Mouse (Mus musculus) heart, postnatal 10 days (tissue): Measurements from ENCODE around the gene Atp6v1g2. TPM values are rescaled to one million over a fixed set of nuclear protein-coding genes. Genes with fewer than 3 reads are reported as not detected.

Experiments used
- DNase-seq, 2 experiments: peaks; one replicate each; pipeline ENCODE4 v3.0.0; 2021
- intact Hi-C: fragments of 180-260 bp; cut with DNase I; formaldehyde crosslinking; loops from one replicate; pipeline ENCODE4 v1.15.1; 2025
- total RNA-seq, 2 experiments: library from RNA; stranded (reverse); gene quantifications; 2 replicates each; pipeline ENCODE4 v1.2.3; 2021

Gene Atp6v1g2
- 1 to 10 TPM; 4.9 to 5.7 TPM for total RNA-seq

DNA sequence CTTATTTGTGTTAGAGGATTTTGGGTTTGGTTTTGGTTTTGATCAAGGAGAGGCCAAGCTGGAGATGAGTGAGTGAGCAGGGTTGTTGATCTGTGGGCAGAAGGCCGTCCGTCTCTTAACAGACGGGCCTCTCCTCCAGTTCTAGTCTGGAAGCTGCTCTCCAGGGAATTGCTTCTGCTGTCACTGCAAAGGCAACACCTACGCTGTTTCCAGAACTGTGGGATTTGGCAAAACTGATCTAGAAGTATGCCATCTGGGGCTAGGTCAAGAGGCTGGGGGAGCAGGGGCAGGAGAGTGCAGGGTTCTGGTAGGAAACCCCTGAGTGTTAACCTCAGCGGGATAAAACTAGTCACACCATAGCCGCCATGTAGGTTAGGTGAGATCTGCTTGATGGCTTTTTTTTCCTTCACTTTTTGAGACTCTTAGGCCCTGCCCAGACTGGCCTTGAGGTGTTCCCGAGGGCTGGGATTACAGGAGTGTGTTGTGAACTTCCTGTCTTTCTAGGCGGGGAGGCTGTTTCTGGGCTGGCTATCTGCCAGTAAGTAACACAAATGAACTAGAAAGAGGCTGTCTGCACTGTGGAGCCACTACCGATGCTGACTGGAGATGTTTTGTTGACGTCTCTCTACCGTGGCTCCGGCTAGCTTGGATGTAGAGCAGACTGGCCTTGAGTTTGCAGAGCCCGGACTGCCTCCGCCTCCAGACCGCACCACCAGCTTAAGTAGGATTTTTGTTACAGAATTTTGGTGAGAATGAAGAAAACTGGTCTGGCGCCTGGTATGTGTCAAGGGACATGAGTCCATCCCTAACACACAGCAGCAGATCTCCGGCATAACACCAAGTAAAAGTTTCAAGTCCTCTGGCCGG lies at the start of gene Atp6v1g2:
TSS of gene Atp6v1g2 (plus strand) at position 547 of the 867 bp plus-strand sequence.
- intact Hi-C loops = loop anchor here (2.0 to 10.0 kb wide), 3 partner anchors 67 to 389 kb away; partner anchors contain the start of gene Vars
- no peak for DNase-seq

DNA sequence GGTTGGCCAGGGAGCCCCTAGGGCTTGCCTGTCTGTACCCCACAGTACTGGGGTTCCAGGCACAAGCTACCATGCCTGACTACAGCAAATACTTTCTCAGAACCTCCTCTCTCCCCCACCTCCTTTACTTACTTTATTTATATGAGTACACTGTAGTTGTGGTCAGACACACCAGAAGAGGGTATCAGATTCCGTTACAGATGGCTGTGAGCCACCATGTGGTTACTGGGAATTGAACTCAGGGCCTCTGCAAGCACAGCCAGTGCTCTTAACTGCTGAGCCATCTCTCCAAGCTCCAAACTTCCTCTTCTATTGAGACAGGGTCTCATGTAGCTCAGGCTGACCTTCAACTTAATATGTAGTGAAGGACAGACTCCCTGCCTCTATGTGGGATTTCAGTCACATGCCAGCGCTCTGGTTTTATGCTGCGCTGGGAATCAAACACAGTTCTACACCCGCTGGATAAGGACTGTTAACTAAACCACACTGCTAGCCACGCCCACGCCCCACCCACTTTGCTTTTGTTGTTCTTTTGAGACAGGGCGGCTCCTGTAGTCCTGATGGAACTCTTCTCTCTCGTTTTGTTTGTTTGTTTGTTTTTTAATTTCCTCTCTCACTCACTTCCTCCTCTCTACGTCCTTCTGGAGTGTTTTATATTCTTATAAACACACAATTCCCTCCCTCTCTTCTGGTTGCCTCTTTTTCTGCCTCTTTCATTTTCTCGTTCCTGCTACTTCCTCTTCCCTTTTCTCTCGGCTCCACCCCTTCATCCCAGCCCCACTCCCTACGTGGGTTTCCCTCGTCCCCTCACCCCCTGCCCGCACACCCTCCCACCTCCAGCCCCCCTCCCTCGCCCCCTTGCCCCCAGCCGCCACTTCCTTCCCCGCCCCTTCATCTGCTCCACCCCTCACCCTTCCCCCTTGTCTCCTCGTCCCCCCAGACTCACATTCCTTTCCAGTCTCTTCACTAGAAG lies 47.5 kb upstream of the Atp6v1g2 start:
- intact Hi-C loops = no loop called here
- peak; percentile 72 to 83 for DNase-seq

DNA sequence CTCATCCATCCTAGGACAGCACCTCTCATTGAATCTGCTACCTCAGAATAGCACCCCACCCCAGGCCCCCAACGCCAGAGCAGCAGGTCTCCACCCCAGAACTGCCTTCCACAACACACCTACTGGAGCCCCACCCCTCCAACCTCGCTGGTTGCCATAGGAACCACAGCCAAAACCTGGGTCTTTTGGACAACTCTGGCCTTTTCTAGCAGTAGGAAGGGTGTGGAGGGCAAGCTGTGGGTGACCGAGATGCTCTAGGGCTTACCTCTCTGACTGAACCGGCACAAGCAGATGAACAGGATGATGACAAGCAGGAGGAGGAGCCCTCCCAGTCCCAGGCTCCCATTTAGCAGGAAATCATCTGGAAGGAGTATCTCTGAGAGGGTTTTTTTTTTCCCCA lies 46.8 kb upstream of the Atp6v1g2 start:
- intact Hi-C loops = no loop called here
- DNase-seq = peak in 1 of 2 experiments; percentile 50

DNA sequence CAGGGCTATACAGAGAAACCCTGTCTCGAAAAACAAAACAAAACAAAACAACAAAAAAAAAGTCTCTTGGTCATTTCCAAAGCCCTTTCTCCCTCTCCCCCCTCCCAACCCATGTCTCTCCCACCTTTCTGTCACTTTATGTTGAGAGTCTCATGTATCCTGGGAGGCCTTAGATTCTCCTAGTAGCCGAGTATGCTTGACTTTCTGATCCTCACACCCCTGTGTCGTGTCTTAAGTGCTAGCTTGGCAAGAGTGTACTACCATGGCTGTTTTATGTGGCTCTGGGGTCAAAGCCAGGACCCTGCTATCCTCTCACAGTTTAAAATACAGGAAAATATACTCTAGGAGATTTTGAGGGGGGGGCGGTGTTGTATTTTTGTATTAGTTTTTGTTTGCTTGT lies 46.1 kb upstream of the Atp6v1g2 start:
- intact Hi-C loops = no loop called here
- DNase-seq = no peak

DNA sequence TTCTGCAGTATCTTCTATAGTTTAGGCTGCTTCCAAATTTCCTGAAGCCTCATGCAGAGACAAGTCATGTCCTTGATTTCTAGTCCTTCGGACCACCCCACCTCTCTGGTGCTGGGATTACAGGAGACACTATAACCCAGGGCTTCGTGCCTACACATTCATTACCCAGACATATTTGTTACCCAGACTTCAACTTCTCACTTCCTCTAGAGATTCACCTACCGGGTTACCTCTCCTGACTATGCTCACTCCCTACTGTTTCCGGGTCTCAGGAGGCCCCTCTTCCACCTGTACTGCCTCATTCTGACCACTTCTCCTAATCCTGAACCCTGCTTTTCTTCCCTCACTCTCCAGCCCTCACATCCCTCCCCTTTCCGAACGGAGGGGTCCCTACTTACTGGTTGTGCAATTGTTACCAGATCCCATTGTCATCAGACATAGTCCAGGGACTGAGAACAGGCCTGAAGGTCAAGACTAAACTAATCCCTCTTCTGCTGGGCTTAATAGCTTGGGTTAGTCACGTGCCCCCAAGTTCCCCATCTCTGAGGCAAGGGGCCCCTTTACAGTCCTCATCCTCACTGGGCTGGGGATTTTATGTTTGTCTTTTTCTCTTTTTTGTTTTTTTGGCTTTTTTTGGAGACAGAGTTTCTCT lies 45.4 kb upstream of the Atp6v1g2 start, which contains the start of gene Lst1:
TSS of gene Lst1 (minus strand) at position 481 of the 652 bp plus-strand sequence.
- intact Hi-C loops = no loop called here
- no peak for DNase-seq

DNA sequence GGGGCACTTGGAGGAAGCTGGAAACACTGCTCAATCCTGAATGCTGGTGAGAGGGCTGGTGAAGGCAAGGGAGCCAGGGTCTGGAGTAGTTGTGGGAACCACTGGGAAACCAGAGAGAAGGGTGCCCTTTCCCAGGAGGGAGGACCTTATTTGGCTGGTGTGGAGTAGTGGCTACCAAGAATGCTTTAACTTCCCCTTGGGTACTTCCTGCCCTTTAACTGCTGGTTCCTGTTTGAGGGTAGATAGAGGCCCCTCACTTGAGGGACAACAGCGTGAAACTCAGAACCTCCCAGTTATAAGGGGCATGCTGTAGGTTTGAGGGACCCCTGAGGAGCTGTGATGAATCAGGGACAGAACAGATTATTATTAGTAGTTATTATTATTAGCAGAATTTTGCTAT lies 44.3 kb upstream of the Atp6v1g2 start:
- intact Hi-C loops = no loop called here
- DNase-seq = no peak

DNA sequence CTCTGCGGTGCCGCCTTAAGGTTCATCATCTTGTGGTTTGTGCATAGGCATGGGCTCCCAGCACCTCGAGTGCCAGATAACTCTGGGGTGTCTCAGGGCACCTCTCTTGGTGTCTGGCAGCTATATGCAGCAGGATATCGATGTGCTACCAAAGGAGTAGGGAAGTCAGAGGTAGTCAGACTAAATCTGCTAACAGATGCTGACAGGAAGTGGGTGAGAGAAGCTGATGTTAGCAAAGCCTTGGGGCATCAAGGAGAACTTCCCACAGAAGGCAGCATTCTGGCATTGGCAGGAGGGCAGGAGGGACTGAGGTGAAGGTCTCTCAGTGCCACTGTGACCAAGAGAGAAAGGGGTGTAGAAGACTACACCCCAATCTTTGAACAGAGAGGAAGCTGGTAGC lies 43.4 kb upstream of the Atp6v1g2 start:
- DNase-seq = no peak
- intact Hi-C loops = no loop called here

DNA sequence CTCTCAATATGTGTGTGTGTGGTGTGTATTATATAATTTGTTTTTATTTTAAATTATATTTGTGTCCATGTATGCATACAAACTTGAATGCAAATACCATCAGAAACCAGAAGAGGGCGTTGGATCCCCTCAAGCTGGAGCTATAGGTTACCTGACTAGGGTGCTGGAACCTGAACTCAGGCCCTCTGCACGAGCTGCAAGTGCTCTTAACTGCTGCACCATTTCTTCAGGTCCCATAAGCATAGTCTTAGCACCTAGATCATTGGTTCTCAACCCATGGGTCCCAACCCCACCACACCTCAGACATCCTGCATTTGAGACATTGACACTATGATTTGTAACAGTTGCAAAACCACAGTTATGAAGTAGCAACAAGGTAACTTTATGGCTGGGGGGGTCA lies 41.7 kb upstream of the Atp6v1g2 start:
- intact Hi-C loops = no loop called here

DNA sequence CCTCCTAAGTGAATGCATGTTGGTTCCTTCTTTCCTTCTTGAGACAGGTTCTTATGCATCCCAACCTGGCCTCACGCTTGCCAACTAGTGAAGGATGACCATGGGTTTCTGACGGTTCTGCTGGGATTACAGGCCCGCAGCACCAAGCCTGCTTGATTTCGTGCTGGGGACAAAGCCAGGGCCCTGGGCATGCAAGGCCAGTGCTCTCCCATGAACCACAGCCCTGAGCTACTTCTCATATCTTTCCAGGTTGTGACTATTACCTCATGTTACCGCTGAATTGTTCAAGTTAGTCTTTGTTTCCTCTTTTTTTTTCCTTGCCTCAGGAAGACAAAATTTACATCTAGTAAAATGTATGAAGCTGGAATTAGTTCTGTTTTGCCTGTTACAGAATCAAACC lies 40.5 kb upstream of the Atp6v1g2 start:
- intact Hi-C loops = no loop called here
- no peak for DNase-seq

More for the DNA sequence above, 41.7 kb upstream of the Atp6v1g2 start:
- DNase-seq = no peak

DNA sequence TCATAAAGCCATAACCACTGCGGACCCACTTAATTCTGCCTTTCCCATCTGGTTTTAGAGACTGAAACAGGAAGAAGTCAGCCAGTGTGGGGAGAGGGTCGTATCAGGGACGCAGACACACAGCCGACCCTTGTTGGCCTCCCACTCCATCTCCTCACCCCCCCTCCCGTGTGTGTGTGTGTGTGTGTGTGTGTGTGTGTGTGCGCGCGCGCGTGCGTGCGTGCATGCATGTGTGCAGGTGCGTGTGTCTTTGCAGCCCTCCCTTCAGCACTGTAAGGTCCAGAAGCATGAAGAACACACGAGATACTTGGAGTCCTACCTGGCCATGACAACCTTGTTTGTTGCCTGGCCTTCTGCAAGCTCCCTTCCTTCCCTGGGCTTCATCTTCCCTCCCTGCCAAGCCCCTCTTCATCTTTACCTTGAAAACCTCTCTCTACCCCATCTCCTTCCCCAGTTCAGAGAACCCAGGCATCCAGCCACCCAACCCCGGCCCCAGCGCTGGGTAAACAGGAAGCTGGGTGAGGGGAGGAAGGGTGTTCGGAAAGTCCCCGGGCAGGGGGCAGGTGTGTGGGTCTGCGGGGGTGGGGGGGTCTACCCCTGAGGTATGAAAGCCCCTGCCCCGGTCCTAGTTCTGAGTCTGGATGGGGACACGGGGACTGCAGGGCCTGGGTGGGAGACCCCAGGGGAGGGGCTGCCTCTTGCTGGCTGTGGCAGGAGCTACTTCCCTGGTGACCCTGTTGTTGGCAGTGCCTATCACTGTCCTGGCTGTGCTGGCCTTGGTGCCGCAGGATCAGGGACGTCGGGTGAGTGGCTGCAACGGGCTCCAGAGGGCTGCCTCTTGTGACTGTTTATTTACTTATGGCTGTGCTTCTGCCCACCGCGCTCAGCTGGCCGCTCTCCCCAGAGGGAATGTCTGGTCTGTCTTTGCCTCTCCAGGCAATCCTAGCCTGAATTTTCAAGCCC lies 39.3 kb upstream of the Atp6v1g2 start, which contains the start of gene Ltb:
TSS of gene Ltb (plus strand) at position 559 of the 963 bp plus-strand sequence.
- DNase-seq = no peak
- intact Hi-C loops = loop anchor here (2.0 kb wide), 2 partner anchors 15 to 33 kb away; no protein-coding TSS in a partner anchor

DNA sequence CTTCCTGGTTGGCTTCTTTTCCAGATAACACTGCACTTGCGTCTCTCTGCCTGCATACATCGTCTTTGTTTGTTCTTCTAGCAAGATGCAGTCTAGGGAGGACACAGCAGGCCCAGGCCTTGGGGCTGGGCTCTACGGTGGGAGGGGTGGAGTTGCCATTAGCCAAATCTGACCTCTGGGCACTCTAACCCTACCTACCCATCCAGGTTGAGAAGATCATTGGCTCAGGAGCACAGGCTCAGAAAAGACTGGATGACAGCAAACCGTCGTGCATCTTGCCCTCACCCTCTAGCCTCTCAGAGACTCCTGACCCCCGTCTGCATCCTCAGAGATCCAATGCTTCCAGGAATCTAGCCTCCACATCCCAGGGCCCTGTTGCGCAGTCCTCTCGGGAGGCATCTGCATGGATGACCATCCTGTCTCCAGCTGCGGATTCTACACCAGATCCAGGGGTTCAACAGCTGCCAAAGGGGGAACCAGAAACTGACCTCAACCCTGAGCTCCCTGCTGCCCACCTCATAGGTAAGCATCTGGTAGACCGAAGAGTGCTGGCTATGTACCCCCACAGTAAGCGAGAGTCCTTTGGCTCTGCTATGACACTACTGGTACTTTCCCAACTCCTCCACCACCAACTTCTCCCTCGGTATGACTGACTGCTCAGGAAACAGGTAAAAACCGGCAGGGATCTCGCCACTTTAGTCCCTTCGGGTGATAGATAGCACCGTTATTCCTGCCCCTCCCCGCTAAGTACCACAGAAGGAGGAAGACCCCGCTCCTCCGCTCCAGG lies 38.4 kb upstream of the Atp6v1g2 start:
- intact Hi-C loops = loop anchor here (2.0 kb wide), 2 partner anchors 16 to 32 kb away; no protein-coding TSS in a partner anchor

DNA sequence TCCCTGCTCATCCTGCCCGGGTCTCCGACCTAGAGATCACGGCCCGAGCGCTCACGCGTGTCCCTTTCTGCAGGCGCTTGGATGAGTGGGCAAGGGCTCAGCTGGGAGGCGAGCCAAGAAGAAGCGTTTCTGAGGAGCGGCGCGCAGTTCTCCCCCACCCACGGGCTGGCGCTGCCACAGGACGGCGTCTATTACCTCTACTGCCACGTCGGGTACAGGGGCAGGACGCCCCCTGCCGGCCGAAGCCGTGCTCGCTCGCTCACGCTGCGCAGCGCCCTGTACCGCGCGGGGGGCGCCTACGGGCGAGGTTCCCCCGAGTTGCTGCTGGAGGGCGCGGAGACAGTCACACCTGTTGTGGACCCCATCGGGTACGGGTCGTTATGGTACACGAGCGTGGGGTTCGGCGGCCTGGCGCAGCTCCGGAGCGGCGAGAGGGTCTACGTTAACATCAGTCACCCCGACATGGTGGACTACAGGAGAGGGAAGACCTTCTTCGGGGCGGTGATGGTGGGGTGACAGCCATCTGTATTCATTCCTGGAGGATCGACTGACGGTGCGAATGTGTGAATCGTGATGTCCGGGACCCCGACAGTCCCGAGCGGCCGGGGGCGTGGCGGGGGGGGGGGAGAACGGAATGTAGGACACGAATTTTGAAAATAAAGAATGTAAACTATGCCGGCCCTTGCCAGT lies 37.7 kb upstream of the Atp6v1g2 start:
- intact Hi-C loops = loop anchor here (2.0 kb wide), 2 partner anchors 17 to 31 kb away; no protein-coding TSS in a partner anchor

More for the DNA sequence above, 38.4 kb upstream of the Atp6v1g2 start:
- no peak for DNase-seq

DNA sequence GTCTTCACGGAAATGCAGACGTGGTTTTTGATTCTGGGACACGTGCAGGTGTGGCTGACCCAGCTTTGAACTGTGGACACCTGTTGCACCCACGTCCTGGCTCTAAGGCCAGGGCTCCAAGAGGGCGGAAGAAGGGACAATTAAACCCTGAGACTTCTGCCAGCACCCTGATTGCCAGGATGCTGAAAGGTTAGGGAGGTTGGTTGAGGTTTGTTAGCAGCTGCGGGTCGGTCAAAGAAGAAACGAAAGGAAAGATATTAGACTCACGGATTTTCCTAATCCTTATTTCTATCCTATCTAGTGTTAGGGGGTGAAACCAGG lies 37.2 kb upstream of the Atp6v1g2 start:
- intact Hi-C loops = no loop called here
- no peak for DNase-seq

More for the DNA sequence above, 37.7 kb upstream of the Atp6v1g2 start:
- peak; percentile 85 for DNase-seq

DNA sequence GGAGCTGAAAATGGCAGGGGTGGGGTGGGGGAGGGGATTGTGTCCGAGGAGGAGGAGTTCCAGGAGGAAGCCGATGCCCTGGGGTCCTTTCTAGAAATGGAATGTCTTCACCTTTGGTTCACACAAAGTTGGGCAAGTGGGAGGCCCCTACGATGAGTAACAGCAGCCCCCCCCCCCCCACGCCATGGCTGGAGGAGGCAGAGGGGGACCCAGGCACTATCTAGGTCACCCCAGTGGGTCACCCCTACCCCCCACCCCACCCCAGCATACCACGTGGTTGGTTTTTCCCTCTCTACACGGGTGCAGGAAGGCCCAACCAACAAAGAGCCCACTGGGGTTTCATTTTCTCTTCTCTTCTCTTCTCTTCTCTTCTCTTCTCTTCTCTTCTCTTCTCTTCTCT lies 36.3 kb upstream of the Atp6v1g2 start:
- intact Hi-C loops = no loop called here
- no peak for DNase-seq

DNA sequence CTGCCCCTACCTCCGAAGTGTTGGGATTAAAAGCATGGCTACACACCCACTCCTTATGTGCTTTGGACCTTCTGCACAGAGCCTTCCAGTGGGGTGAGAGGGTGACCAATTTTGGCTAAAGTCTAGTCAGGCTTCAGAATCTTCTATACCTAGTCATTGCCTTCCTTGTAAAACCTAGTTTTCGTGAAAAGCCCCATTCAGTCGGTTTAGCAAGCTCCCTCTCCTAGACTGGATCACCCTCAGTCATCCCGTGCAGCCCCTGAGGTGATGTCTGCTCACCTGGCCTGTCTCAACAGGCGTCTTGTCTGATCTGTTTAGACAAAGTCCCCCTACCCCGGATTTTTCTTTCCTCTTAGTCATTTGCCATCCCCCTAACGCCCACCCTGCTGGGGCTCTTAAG lies 35.4 kb upstream of the Atp6v1g2 start:
- DNase-seq = no peak
- intact Hi-C loops = no loop called here

DNA sequence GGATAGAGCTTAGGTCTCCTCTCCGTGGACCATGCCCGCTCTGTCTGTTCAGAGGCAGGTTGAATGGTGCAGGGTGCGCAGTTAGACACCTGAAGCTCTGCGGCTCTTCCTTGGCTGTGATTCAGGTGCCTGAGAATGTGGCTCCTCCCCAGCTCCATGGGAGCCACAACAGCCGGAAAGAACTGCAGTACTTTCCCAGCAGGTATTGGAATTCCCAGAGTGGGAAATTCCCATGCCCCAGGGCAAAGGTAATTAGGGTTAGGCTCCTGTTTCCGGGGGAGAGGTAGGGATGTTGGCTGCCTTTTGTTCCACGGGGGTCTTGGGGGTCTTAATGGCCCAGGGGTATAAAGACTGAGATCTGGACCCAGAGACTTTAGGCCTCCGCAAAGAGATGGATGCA lies 34.5 kb upstream of the Atp6v1g2 start:
- intact Hi-C loops = no loop called here
- no peak for DNase-seq

DNA sequence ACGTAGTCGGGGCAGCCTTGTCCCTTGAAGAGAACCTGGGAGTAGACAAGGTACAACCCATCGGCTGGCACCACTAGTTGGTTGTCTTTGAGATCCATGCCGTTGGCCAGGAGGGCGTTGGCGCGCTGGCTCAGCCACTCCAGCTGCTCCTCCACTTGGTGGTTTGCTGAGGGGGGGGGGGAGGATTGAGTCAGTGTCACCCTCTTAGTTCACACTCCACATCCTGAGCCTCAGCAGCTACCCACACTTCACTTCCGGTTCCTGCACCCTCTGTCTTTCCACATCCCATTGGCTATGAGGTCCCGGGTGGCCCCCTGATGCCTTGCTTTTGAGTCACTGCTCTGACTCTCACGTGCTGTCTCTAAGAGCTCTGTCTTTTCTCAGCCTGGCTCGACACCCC lies 33.1 kb upstream of the Atp6v1g2 start:
- intact Hi-C loops = loop anchor here (2.0 kb wide), 1 partner anchor 18 kb away; no protein-coding TSS in a partner anchor
- DNase-seq = peak; percentile 27

DNA sequence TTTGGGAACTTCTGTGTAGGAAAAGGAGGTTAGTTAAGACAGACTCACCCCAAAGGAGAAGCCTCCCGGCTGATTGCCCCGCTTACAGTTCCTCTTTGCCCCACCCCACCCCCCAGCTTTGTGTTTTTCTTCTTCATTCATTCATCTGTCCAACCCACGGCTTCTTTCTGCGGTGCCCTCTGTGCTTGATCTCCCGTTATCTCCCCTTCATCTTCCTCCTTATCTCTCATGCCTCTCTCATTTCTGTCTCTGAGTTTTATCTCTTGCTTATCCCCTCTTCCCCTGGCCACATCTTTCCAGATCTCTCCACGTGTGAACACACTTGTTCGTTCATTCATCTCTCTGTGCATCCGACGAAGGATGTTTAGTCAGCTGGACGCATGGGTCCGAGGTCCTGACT lies 32.3 kb upstream of the Atp6v1g2 start:
- DNase-seq = no peak
- intact Hi-C loops = loop anchor here (2.0 kb wide), 1 partner anchor 18 kb away; no protein-coding TSS in a partner anchor
